Comparison of ENCODE assay signal across 13 mouse cellular contexts in genomic region chr5:43981620-43982019, GRCm38 (mm10). TPM values are rescaled to one million over a fixed set of nuclear protein-coding genes. Genes with fewer than 3 reads are reported as not detected.
DNase-seq lines count a peak whose midpoint lies in the region; ATAC-seq and TF ChIP-seq lines count a peak whose summit lies in the region.
"Had no signal": no experiment of that assay in that cellular context is flagged by ENCODE, and none has a peak within 500 bp of the region (broad histone marks: within the 10 kb centered on the region; RNA-seq: fewer than 3 reads in every experiment).

Gene Fgfbp1 (minus strand): TSS chr5:43981779.

- peaks cover 13% of the 10 kb centered on the region for H3K4me1 ChIP-seq in limb, embryonic 13.5 days
- H3K4me1 ChIP-seq in limb, embryonic 10.5 days = no peaks in the 10 kb centered on the region
- 0 out of 2 replicates have a peak, but pooled peaks cover 2% of the 10 kb centered on the region for H3K4me1 ChIP-seq in intestine, embryonic 15.5 days (replicated peaks)
- H3K4me1 ChIP-seq in lung, postnatal 0 days (ENCODE audit: insufficient read depth, low read depth, low read length) = no peaks in the 10 kb centered on the region
- H3K4me1 ChIP-seq: liver, embryonic 12.5 days; neural tube, embryonic 12.5 days had no signal

- no peak within 1 kb of the TSS for H3K4me3 ChIP-seq in limb, embryonic 13.5 days
- H3K4me3 ChIP-seq in limb, embryonic 10.5 days = no peak within 1 kb of the TSS
- peak within 1 kb of the TSS; percentile 19 for H3K4me3 ChIP-seq in intestine, embryonic 15.5 days (replicated peaks)
- H3K4me3 ChIP-seq in lung, postnatal 0 days (ENCODE audit: low read depth, low read length) = peak within 1 kb of the TSS; percentile 21; the same call in 1 of the 2 replicates
- H3K4me3 ChIP-seq: liver, embryonic 12.5 days; midbrain, embryonic 12.5 days; neural tube, embryonic 12.5 days had no signal

- H3K27me3 ChIP-seq in limb, embryonic 13.5 days = no peaks in the 10 kb centered on the region
- H3K27me3 ChIP-seq in limb, embryonic 10.5 days (ENCODE audit: low read depth, poor library complexity, severe bottlenecking) = no peaks in the 10 kb centered on the region
- H3K27me3 ChIP-seq in intestine, embryonic 15.5 days (replicated peaks) = no peaks in the 10 kb centered on the region
- no peaks in the 10 kb centered on the region for H3K27me3 ChIP-seq in lung, postnatal 0 days (replicated peaks; ENCODE audit: insufficient read depth, low read length)
- H3K27me3 ChIP-seq: liver, embryonic 12.5 days; midbrain, embryonic 12.5 days; neural tube, embryonic 12.5 days had no signal

- WGBS in limb, embryonic 13.5 days = 51% methylated on average over 4 of the region's 4 CpGs
- WGBS in limb, embryonic 10.5 days = 59% methylated on average over 4 of the region's 4 CpGs
- 37% methylated on average over 4 of the region's 4 CpGs for WGBS in intestine, embryonic 15.5 days
- 22% methylated on average over 4 of the region's 4 CpGs for WGBS in lung, postnatal 0 days

- no peak for ATAC-seq in limb, embryonic 13.5 days (ENCODE audit: low FRiP score, low read depth)
- ATAC-seq in intestine, embryonic 15.5 days = peak; percentile 89
- peak; percentile 96 for ATAC-seq in lung, postnatal 0 days
- ATAC-seq: liver, embryonic 12.5 days had no signal

- H3K9me3 ChIP-seq in limb, embryonic 13.5 days = no peaks in the 10 kb centered on the region
- H3K9me3 ChIP-seq in limb, embryonic 10.5 days (replicated peaks) = no peaks in the 10 kb centered on the region
- H3K9me3 ChIP-seq in intestine, embryonic 15.5 days = no peaks in the 10 kb centered on the region
- H3K9me3 ChIP-seq in lung, postnatal 0 days (ENCODE audit: low read length) = no peaks in the 10 kb centered on the region
- H3K9me3 ChIP-seq: G1E; liver, embryonic 12.5 days; midbrain, embryonic 12.5 days; neural tube, embryonic 12.5 days had no signal

- no peak for DNase-seq in limb, embryonic 10.5 days (ENCODE audit: low spot score)
- DNase-seq in lung, postnatal 0 days (ENCODE audit: low spot score) = peak; percentile 93
- no peak for DNase-seq in urinary bladder, postnatal 10 days (ENCODE audit: low spot score)
- no peak for DNase-seq in spleen, postnatal 10 days (ENCODE audit: low spot score in 2 of 2)
- no peak for DNase-seq in right cerebral cortex, adult 2 months (ENCODE audit: low spot score in 2 of 2)
- DNase-seq: cerebellum, adult 9-11 months; thymus, postnatal 4 days had no signal

- H3K9ac ChIP-seq in limb, embryonic 13.5 days = no peak within 1 kb of the TSS
- no peak within 1 kb of the TSS for H3K9ac ChIP-seq in intestine, embryonic 15.5 days
- no peak within 1 kb of the TSS for H3K9ac ChIP-seq in lung, postnatal 0 days (replicated peaks; ENCODE audit: low read depth)
- H3K9ac ChIP-seq: liver, embryonic 12.5 days; midbrain, embryonic 12.5 days; neural tube, embryonic 12.5 days had no signal

- H3K36me3 ChIP-seq in limb, embryonic 13.5 days = no peaks in the 10 kb centered on the region
- no peaks in the 10 kb centered on the region for H3K36me3 ChIP-seq in limb, embryonic 10.5 days
- no peaks in the 10 kb centered on the region for H3K36me3 ChIP-seq in intestine, embryonic 15.5 days
- no peaks in the 10 kb centered on the region for H3K36me3 ChIP-seq in lung, postnatal 0 days (ENCODE audit: insufficient read depth, low read length)
- H3K36me3 ChIP-seq: G1E; liver, embryonic 12.5 days; midbrain, embryonic 12.5 days; neural tube, embryonic 12.5 days had no signal

- peak; percentile 81 for TF ChIP-seq EP300 in lung, postnatal 0 days (IDR thresholded peaks at IDR 0.05)

- no peak for TF ChIP-seq CTCF in lung, postnatal 0 days (IDR thresholded peaks at IDR 0.05)

- peak within 1 kb of the TSS; percentile 28 for H3K4me2 ChIP-seq in limb, embryonic 13.5 days (replicated peaks)
- peak within 1 kb of the TSS; percentile 38 for H3K4me2 ChIP-seq in intestine, embryonic 15.5 days (replicated peaks)
- peak within 1 kb of the TSS; percentile 38 for H3K4me2 ChIP-seq in lung, postnatal 0 days (replicated peaks; ENCODE audit: low read depth, low read length)
- H3K4me2 ChIP-seq: liver, embryonic 12.5 days; midbrain, embryonic 12.5 days; neural tube, embryonic 12.5 days had no signal

- H3K27ac ChIP-seq in limb, embryonic 13.5 days = no peak within 1 kb of the TSS
- H3K27ac ChIP-seq in limb, embryonic 10.5 days = no peak within 1 kb of the TSS
- H3K27ac ChIP-seq in intestine, embryonic 15.5 days = peak within 1 kb of the TSS; percentile 37; the same call in 1 of the 2 replicates
- H3K27ac ChIP-seq in lung, postnatal 0 days (ENCODE audit: low read length) = peak within 1 kb of the TSS; percentile 71
- H3K27ac ChIP-seq: liver, embryonic 12.5 days; midbrain, embryonic 12.5 days; neural tube, embryonic 12.5 days had no signal

RNA-seq across cellular contexts. Expression of gene Fgfbp1, which starts in this region (rescaled TPM):
- polyA plus RNA-seq in limb, embryonic 13.5 days (2015; fragmentation: Nextera tagmentation; extraction: Ambion mirVana) = 14.3 and 17.9 TPM in 2 replicates
- 0.55 and 1.5 TPM in 2 replicates for polyA plus RNA-seq in limb, embryonic 10.5 days (2016; fragmentation: Nextera tagmentation; extraction: Ambion mirVana)
- polyA plus RNA-seq in intestine, embryonic 15.5 days (2015; fragmentation: Nextera tagmentation; extraction: Ambion mirVana) = 82.5 and 96.9 TPM in 2 replicates
- polyA plus RNA-seq in lung, postnatal 0 days (2015; fragmentation: Nextera tagmentation; extraction: Ambion mirVana) = 67.6 and 90.5 TPM in 2 replicates
- polyA plus RNA-seq: G1E; liver, embryonic 12.5 days had no signal

Comparison
In these comparisons a context has a peak if more than half of its experiments do, and no peak if none do; other contexts are left out.
1. H3K27ac ChIP-seq: peak in intestine, embryonic 15.5 days (single experiment) and lung, postnatal 0 days (single experiment); none in limb, embryonic 13.5 days (single experiment) and limb, embryonic 10.5 days (single experiment).
2. H3K4me3 ChIP-seq: peak in intestine, embryonic 15.5 days (single experiment) and lung, postnatal 0 days (single experiment); none in limb, embryonic 13.5 days (single experiment) and limb, embryonic 10.5 days (single experiment).
3. Peak in every context shown above with its lines, with median percentiles within 50 percentile points of each other: H3K4me2 ChIP-seq.